Mouse (Mus musculus) heart, embryonic 11.5 days (tissue): ENCODE data around the gene Fndc3a. TPM values are rescaled to one million over a fixed set of nuclear protein-coding genes. Genes with fewer than 3 reads are reported as not detected.

Source experiments
- ATAC-seq: fragments of 200-750 bp; cut with Nextera tagmentation; replicated peaks from 2 replicates; pipeline ENCODE4 v1.8.0; 2017; ENCODE audit warnings: moderate library complexity; ENCODE audit not compliant: insufficient number of reproducible peaks, low FRiP score, low TSS enrichment
- H3K27ac ChIP-seq: fragments of 300-500 bp; sonication (generic); 2 replicates; pipeline ENCODE4 v1.5.1; 2014; ENCODE audit warnings: mild to moderate bottlenecking, low read depth, low read length
- H3K27me3 ChIP-seq: fragments of 300-500 bp; sonication (generic); 2 replicates; pipeline ENCODE4 v1.6.1; 2014; ENCODE audit warnings: mild to moderate bottlenecking, low read length, mixed read lengths; ENCODE audit not compliant: control insufficient read depth, insufficient read depth
- H3K36me3 ChIP-seq: fragments of 300-500 bp; sonication (generic); 2 replicates; pipeline ENCODE4 v1.6.1; 2014; ENCODE audit warnings: mild to moderate bottlenecking, low read length, moderate library complexity, mixed read lengths; ENCODE audit not compliant: control insufficient read depth, insufficient read depth
- H3K4me1 ChIP-seq: fragments of 300-500 bp; sonication (generic); 2 replicates; pipeline ENCODE4 v1.6.1; 2014; ENCODE audit warnings: low read length; ENCODE audit not compliant: control insufficient read depth, insufficient read depth
- H3K4me2 ChIP-seq: fragments of 300-500 bp; sonication (generic); 2 replicates; pipeline ENCODE4 v1.6.1; 2014; ENCODE audit warnings: mild to moderate bottlenecking, moderate library complexity
- H3K4me3 ChIP-seq: fragments of 300-500 bp; sonication (generic); 2 replicates; pipeline ENCODE4 v1.5.1; 2014; ENCODE audit warnings: low read depth, low read length
- H3K9ac ChIP-seq: fragments of 300-500 bp; sonication (generic); 2 replicates; pipeline ENCODE4 v1.6.1; 2014; ENCODE audit warnings: mild to moderate bottlenecking, low read depth, low read length, moderate library complexity
- H3K9me3 ChIP-seq: fragments of 300-500 bp; sonication (generic); replicated peaks from 2 replicates; pipeline ENCODE4 v1.6.1; 2016; ENCODE audit warnings: low read length; ENCODE audit not compliant: control insufficient read depth
- WGBS: fragments of 180-500 bp; shearing (Covaris S2); extraction: QIAGEN DNeasy Blood & Tissue Kit; methylation state at CpG from one replicate; pipeline ENCODE4 v1.1.7; 2014; ENCODE audit not compliant: insufficient replicate concordance; 5-methylcytosine and 5-hydroxymethylcytosine counted together
- polyA plus RNA-seq: library from polyadenylated mRNA; unstranded; fragments of >200 nt; fragmentation: Nextera tagmentation; extraction: Ambion mirVana; gene quantifications from 2 replicates; pipeline ENCODE4 v1.2.1, GENCODE M21; 2014

The Fndc3a gene
- polyA plus RNA-seq, 1 experiment from 2014 or later = 23.2 TPM

- no peak for ATAC-seq
- Histone ChIP-seq H3K4me1 (no peaks in the 10 kb centered on the region), H3K9ac (no peak overlapping the region), H3K36me3 (no peaks in the 10 kb centered on the region), H3K27ac (no peak overlapping the region), H3K27me3 (no peaks in the 10 kb centered on the region), H3K4me2 (no peak overlapping the region), H3K4me3 (no peak overlapping the region), H3K9me3 (no peaks in the 10 kb centered on the region)
- WGBS = 54% methylated on average over 4 of the region's 4 CpGs
Measured at GRCm38 (mm10) chr14:72738217-72738616, 28.4 kb upstream of the Fndc3a start.

- no peaks in the 10 kb centered on the region for H3K27me3 ChIP-seq
- no peak for ATAC-seq
- H3K4me3 ChIP-seq = no peak overlapping the region
- H3K9ac ChIP-seq = no peak overlapping the region
- 62% methylated on average over 3 of the region's 3 CpGs for WGBS
- H3K4me1 ChIP-seq = no peaks in the 10 kb centered on the region
- H3K4me2 ChIP-seq = no peak overlapping the region
- no peak overlapping the region for H3K27ac ChIP-seq
- no peaks in the 10 kb centered on the region for H3K9me3 ChIP-seq
- H3K36me3 ChIP-seq = no peaks in the 10 kb centered on the region
Measured at GRCm38 (mm10) chr14:72725865-72726264, 16.1 kb upstream of the Fndc3a start.

GRCm38 (mm10) chr14:72722274-72723053 is 12.7 kb upstream of the Fndc3a start:
- WGBS = 64% methylated on average over 3 of the region's 3 CpGs
- no peaks in the 10 kb centered on the region for H3K27me3 ChIP-seq
- H3K27ac ChIP-seq = no peak overlapping the region
- no peaks in the 10 kb centered on the region for H3K4me1 ChIP-seq
- ATAC-seq = no peak
- H3K9me3 ChIP-seq = no peaks in the 10 kb centered on the region
- no peak overlapping the region for H3K4me3 ChIP-seq
- H3K9ac ChIP-seq = no peak overlapping the region
- no peak overlapping the region for H3K4me2 ChIP-seq
- H3K36me3 ChIP-seq = no peaks in the 10 kb centered on the region

- WGBS = 75% methylated on average over 4 of the region's 4 CpGs
- peaks cover under 1% of the 10 kb centered on the region; the same call in 1 of the 2 replicates for H3K4me1 ChIP-seq
- H3K36me3 ChIP-seq = no peaks in the 10 kb centered on the region
- no peak for ATAC-seq
- H3K27ac ChIP-seq = no peak overlapping the region
- H3K9me3 ChIP-seq = no peaks in the 10 kb centered on the region
- no peak overlapping the region for H3K4me3 ChIP-seq
- no peaks in the 10 kb centered on the region for H3K27me3 ChIP-seq
- no peak overlapping the region for H3K4me2 ChIP-seq
- H3K9ac ChIP-seq = no peak overlapping the region
Measured at GRCm38 (mm10) chr14:72716175-72716574, 6.4 kb upstream of the Fndc3a start.

- no peak for ATAC-seq
- Histone ChIP-seq H3K4me1 (peaks cover 2% of the 10 kb centered on the region; the same call in 1 of the 2 replicates), H3K4me2 (peak overlapping the region; percentile 81), H3K9me3 (no peaks in the 10 kb centered on the region), H3K4me3 (peak overlapping the region; percentile 93; the same call in 1 of the 2 replicates), H3K36me3 (no peaks in the 10 kb centered on the region), H3K9ac (no peak overlapping the region), H3K27ac (no peak overlapping the region), H3K27me3 (no peaks in the 10 kb centered on the region)
- 43% methylated on average over 4 of the region's 4 CpGs for WGBS
Measured at GRCm38 (mm10) chr14:72711130-72711529, 1.3 kb upstream of the Fndc3a start.

GRCm38 (mm10) chr14:72710341-72711027 is 681 bp upstream of the Fndc3a start:
- Histone ChIP-seq H3K27ac (peak overlapping the region; percentile 79), H3K27me3 (no peaks in the 10 kb centered on the region), H3K4me3 (peak overlapping the region; percentile 93), H3K9ac (peak overlapping the region; percentile 95), H3K4me1 (peaks cover 2% of the 10 kb centered on the region; the same call in 1 of the 2 replicates), H3K4me2 (peak overlapping the region; percentile 81), H3K9me3 (no peaks in the 10 kb centered on the region), H3K36me3 (no peaks in the 10 kb centered on the region)
- WGBS = 2% methylated on average over 38 of the region's 38 CpGs
- no peak; the same call in 1 of the 2 replicates for ATAC-seq

- Histone ChIP-seq H3K4me1 (peaks cover 2% of the 10 kb centered on the region; the same call in 1 of the 2 replicates), H3K4me3 (peak overlapping the region; percentile 93), H3K36me3 (no peaks in the 10 kb centered on the region), H3K4me2 (peak overlapping the region; percentile 81), H3K9me3 (no peaks in the 10 kb centered on the region), H3K27me3 (no peaks in the 10 kb centered on the region), H3K9ac (peak overlapping the region; percentile 95), H3K27ac (peak overlapping the region; percentile 79)
- under 1% methylated on average over 69 of the region's 70 CpGs for WGBS
- peak; percentile 76 for ATAC-seq
Measured at GRCm38 (mm10) chr14:72709091-72709709, 603 bp downstream of the Fndc3a start.

GRCm38 (mm10) chr14:72708581-72708991 is 1.2 kb downstream of the Fndc3a start:
- ATAC-seq = no peak
- peaks cover 2% of the 10 kb centered on the region; the same call in 1 of the 2 replicates for H3K4me1 ChIP-seq
- H3K27ac ChIP-seq = no peak overlapping the region
- H3K4me3 ChIP-seq = peak overlapping the region; percentile 93
- H3K36me3 ChIP-seq = no peaks in the 10 kb centered on the region
- H3K9ac ChIP-seq = peak overlapping the region; percentile 95; the same call in 1 of the 2 replicates
- H3K9me3 ChIP-seq = no peaks in the 10 kb centered on the region
- H3K27me3 ChIP-seq = no peaks in the 10 kb centered on the region
- H3K4me2 ChIP-seq = peak overlapping the region; percentile 81
- 40% methylated on average over 11 of the region's 11 CpGs for WGBS
